Mouse (Mus musculus): ENCODE results near the gene Abcg5. TPM values are rescaled to one million over a fixed set of nuclear protein-coding genes. Genes with fewer than 3 reads are reported as not detected.

The Abcg5 gene
- polyA plus RNA-seq, 1 experiment = 0.47 TPM

GRCm38 (mm10) chr17:84617953-84618352 is 64.9 kb downstream of the Abcg5 start:
- Histone ChIP-seq H3K27ac (ENCODE audit: insufficient read depth, low read depth, low read length) (no peak overlapping the region), H3K4me3 (ENCODE audit: insufficient read depth, low read depth, low read length) (no peak overlapping the region), H3K4me1 (ENCODE audit: control insufficient read depth, insufficient read depth, low read length) (no peaks in the 10 kb centered on the region), H3K36me3 (ENCODE audit: control insufficient read depth, insufficient read depth, low read length) (no peaks in the 10 kb centered on the region), H3K27me3 (replicated peaks; ENCODE audit: control insufficient read depth, insufficient read depth, low read length) (no peaks in the 10 kb centered on the region)
- no peak for DNase-seq
- no peak for TF ChIP-seq POLR2A (IDR thresholded peaks at IDR 0.05; ENCODE audit: low read depth, low read length)
- no peak for TF ChIP-seq CTCF (conservative IDR thresholded peaks at IDR 0.05; ENCODE audit: insufficient read depth, insufficient read length, low read depth, low read length)
- 91% methylated on average over 6 of the region's 6 CpGs for WGBS

- TF ChIP-seq CTCF (conservative IDR thresholded peaks at IDR 0.05; ENCODE audit: insufficient read depth, insufficient read length, low read depth, low read length) (no peak), POLR2A (IDR thresholded peaks at IDR 0.05; ENCODE audit: low read depth, low read length) (no peak)
- Histone ChIP-seq H3K27ac (ENCODE audit: insufficient read depth, low read depth, low read length) (no peak overlapping the region), H3K4me3 (ENCODE audit: insufficient read depth, low read depth, low read length) (no peak overlapping the region), H3K36me3 (ENCODE audit: control insufficient read depth, insufficient read depth, low read length) (no peaks in the 10 kb centered on the region), H3K27me3 (replicated peaks; ENCODE audit: control insufficient read depth, insufficient read depth, low read length) (no peaks in the 10 kb centered on the region), H3K4me1 (ENCODE audit: control insufficient read depth, insufficient read depth, low read length) (no peaks in the 10 kb centered on the region)
- no peak for DNase-seq
- 70% methylated on average over 6 of the region's 6 CpGs for WGBS
These were observed 66.2 kb downstream of the Abcg5 start for GRCm38 (mm10) chr17:84616526-84617074.

GRCm38 (mm10) chr17:84615811-84616210 is 67.0 kb downstream of the Abcg5 start:
- TF ChIP-seq CTCF (conservative IDR thresholded peaks at IDR 0.05; ENCODE audit: insufficient read depth, insufficient read length, low read depth, low read length) = no peak
- TF ChIP-seq POLR2A (IDR thresholded peaks at IDR 0.05; ENCODE audit: low read depth, low read length) = no peak
- 85% methylated on average over 11 of the region's 11 CpGs for WGBS
- DNase-seq = no peak

GRCm38 (mm10) chr17:84611971-84612370 is 70.8 kb downstream of the Abcg5 start:
- Histone ChIP-seq H3K4me3 (ENCODE audit: insufficient read depth, low read depth, low read length) (no peak overlapping the region), H3K27ac (ENCODE audit: insufficient read depth, low read depth, low read length) (no peak overlapping the region), H3K27me3 (replicated peaks; ENCODE audit: control insufficient read depth, insufficient read depth, low read length) (no peaks in the 10 kb centered on the region), H3K4me1 (ENCODE audit: control insufficient read depth, insufficient read depth, low read length) (no peaks in the 10 kb centered on the region), H3K36me3 (ENCODE audit: control insufficient read depth, insufficient read depth, low read length) (no peaks in the 10 kb centered on the region)
- TF ChIP-seq CTCF (conservative IDR thresholded peaks at IDR 0.05; ENCODE audit: insufficient read depth, insufficient read length, low read depth, low read length) (no peak), POLR2A (IDR thresholded peaks at IDR 0.05; ENCODE audit: low read depth, low read length) (no peak)
- WGBS = 43% methylated on average over 7 of the region's 7 CpGs
- peak; percentile 49 for DNase-seq

More at GRCm38 (mm10) chr17:84615811-84616210, 67.0 kb downstream of the Abcg5 start:
- Histone ChIP-seq H3K36me3 (ENCODE audit: control insufficient read depth, insufficient read depth, low read length) (no peaks in the 10 kb centered on the region), H3K27me3 (replicated peaks; ENCODE audit: control insufficient read depth, insufficient read depth, low read length) (no peaks in the 10 kb centered on the region), H3K4me3 (ENCODE audit: insufficient read depth, low read depth, low read length) (no peak overlapping the region), H3K27ac (ENCODE audit: insufficient read depth, low read depth, low read length) (no peak overlapping the region), H3K4me1 (ENCODE audit: control insufficient read depth, insufficient read depth, low read length) (no peaks in the 10 kb centered on the region)

GRCm38 (mm10) chr17:84611500-84611899 is 71.3 kb downstream of the Abcg5 start:
- H3K27me3 ChIP-seq (replicated peaks; ENCODE audit: control insufficient read depth, insufficient read depth, low read length) = no peaks in the 10 kb centered on the region
- TF ChIP-seq CTCF (conservative IDR thresholded peaks at IDR 0.05; ENCODE audit: insufficient read depth, insufficient read length, low read depth, low read length) (no peak), POLR2A (IDR thresholded peaks at IDR 0.05; ENCODE audit: low read depth, low read length) (no peak)
- H3K36me3 ChIP-seq (ENCODE audit: control insufficient read depth, insufficient read depth, low read length) = no peaks in the 10 kb centered on the region
- WGBS = 61% methylated on average over 9 of the region's 9 CpGs
- no peak overlapping the region for H3K27ac ChIP-seq (ENCODE audit: insufficient read depth, low read depth, low read length)
- no peak overlapping the region for H3K4me3 ChIP-seq (ENCODE audit: insufficient read depth, low read depth, low read length)
- no peaks in the 10 kb centered on the region for H3K4me1 ChIP-seq (ENCODE audit: control insufficient read depth, insufficient read depth, low read length)
- DNase-seq = peak; percentile 56

- Histone ChIP-seq H3K27ac (ENCODE audit: insufficient read depth, low read depth, low read length) (no peak overlapping the region), H3K36me3 (ENCODE audit: control insufficient read depth, insufficient read depth, low read length) (no peaks in the 10 kb centered on the region), H3K4me3 (ENCODE audit: insufficient read depth, low read depth, low read length) (no peak overlapping the region), H3K4me1 (ENCODE audit: control insufficient read depth, insufficient read depth, low read length) (peaks cover 5% of the 10 kb centered on the region), H3K27me3 (replicated peaks; ENCODE audit: control insufficient read depth, insufficient read depth, low read length) (no peaks in the 10 kb centered on the region)
- 83% methylated on average over 4 of the region's 4 CpGs for WGBS
- TF ChIP-seq POLR2A (IDR thresholded peaks at IDR 0.05; ENCODE audit: low read depth, low read length) = no peak
- TF ChIP-seq CTCF (conservative IDR thresholded peaks at IDR 0.05; ENCODE audit: insufficient read depth, insufficient read length, low read depth, low read length) = no peak
- no peak for DNase-seq
These were observed 74.2 kb downstream of the Abcg5 start for GRCm38 (mm10) chr17:84608606-84609005.

Other genes with a start within 250 kb of the Abcg5 start
- 9.4 and 10.1 TPM in 2 replicates for gene Thada, start 216.8 kb downstream of the Abcg5 start, polyA plus RNA-seq (2012; rRNA removed)
- 3.2 and 3.4 TPM in 2 replicates for gene Plekhh2, start 171.1 kb downstream of the Abcg5 start, polyA plus RNA-seq (2012; rRNA removed)
- 13.0 and 19.1 TPM in 2 replicates for gene Dync2li1, start 56.5 kb downstream of the Abcg5 start, polyA plus RNA-seq (2012; rRNA removed)
- gene Abcg8, start 6.7 kb downstream of the Abcg5 start, polyA plus RNA-seq (2012; rRNA removed) = 0.33 and 0.45 TPM in 2 replicates
- 18.7 and 25.3 TPM in 2 replicates for gene Lrpprc, start 107.8 kb upstream of the Abcg5 start, polyA plus RNA-seq (2012; rRNA removed)